Mouse (Mus musculus): ENCODE measurements around the gene Kcnq2.

Gene Kcnq2

GRCm38 (mm10) chr2:181147546-181148317 lies 12.6 kb upstream of the Kcnq2 start:
- DNase-seq (ENCODE audit: low read depth), result no peak

- DNase-seq (ENCODE audit: low read depth), result no peak
Observed at GRCm38 (mm10) chr2:181146976-181147545, 12.0 kb upstream of the Kcnq2 start.

GRCm38 (mm10) chr2:181144675-181145074 lies 9.6 kb upstream of the Kcnq2 start:
- no peak for DNase-seq (ENCODE audit: low read depth)

- DNase-seq (ENCODE audit: low read depth), result no peak
Observed at GRCm38 (mm10) chr2:181143509-181144276, 8.6 kb upstream of the Kcnq2 start.

GRCm38 (mm10) chr2:181142703-181143135 lies 7.6 kb upstream of the Kcnq2 start:
- no peak for DNase-seq (ENCODE audit: low read depth)

- DNase-seq (ENCODE audit: low read depth), result no peak
Observed at GRCm38 (mm10) chr2:181139641-181140193, 4.6 kb upstream of the Kcnq2 start.

GRCm38 (mm10) chr2:181136934-181137333 lies 1.8 kb upstream of the Kcnq2 start:
- peak; percentile 24 for DNase-seq (ENCODE audit: low read depth)

GRCm38 (mm10) chr2:181135446-181135818 lies 332 bp upstream of the Kcnq2 start:
- no peak for DNase-seq (ENCODE audit: low read depth)

GRCm38 (mm10) chr2:181133837-181134590 lies 1.1 kb downstream of the Kcnq2 start:
- no peak for DNase-seq (ENCODE audit: low read depth)

GRCm38 (mm10) chr2:181130245-181130644 lies 4.9 kb downstream of the Kcnq2 start:
- no peak for DNase-seq (ENCODE audit: low read depth)

- DNase-seq (ENCODE audit: low read depth), result no peak
Observed at GRCm38 (mm10) chr2:181128963-181129362, 6.1 kb downstream of the Kcnq2 start.

GRCm38 (mm10) chr2:181127786-181128185 lies 7.3 kb downstream of the Kcnq2 start:
- no peak for DNase-seq (ENCODE audit: low read depth)

GRCm38 (mm10) chr2:181125726-181126455 lies 9.2 kb downstream of the Kcnq2 start:
- no peak for DNase-seq (ENCODE audit: low read depth)

- DNase-seq (ENCODE audit: low read depth), result no peak
Observed at GRCm38 (mm10) chr2:181122642-181123041, 12.5 kb downstream of the Kcnq2 start.

GRCm38 (mm10) chr2:181120922-181121449 lies 14.1 kb downstream of the Kcnq2 start:
- DNase-seq (ENCODE audit: low read depth), result no peak

GRCm38 (mm10) chr2:181119952-181120351 lies 15.1 kb downstream of the Kcnq2 start:
- no peak for DNase-seq (ENCODE audit: low read depth)

GRCm38 (mm10) chr2:181116436-181116835 lies 18.7 kb downstream of the Kcnq2 start:
- no peak for DNase-seq (ENCODE audit: low read depth)

- DNase-seq (ENCODE audit: low read depth), result no peak
Observed at GRCm38 (mm10) chr2:181115367-181115766, 19.7 kb downstream of the Kcnq2 start.

- DNase-seq (ENCODE audit: low read depth), result no peak
Observed at GRCm38 (mm10) chr2:181113762-181114361, 21.2 kb downstream of the Kcnq2 start.

- no peak for DNase-seq (ENCODE audit: low read depth)
Observed at GRCm38 (mm10) chr2:181111665-181112064, 23.4 kb downstream of the Kcnq2 start.

GRCm38 (mm10) chr2:181104111-181104510 lies 31.0 kb downstream of the Kcnq2 start:
- no peak for DNase-seq (ENCODE audit: low read depth)
